Mouse (Mus musculus) limb, embryonic 14.5 days (tissue): ENCODE measurements around the gene Bmpr1a. TPM values are rescaled to one million over a fixed set of nuclear protein-coding genes. Genes with fewer than 3 reads are reported as not detected.

Source experiments
- ATAC-seq: fragments of 200-750 bp; cut with Nextera tagmentation; 2 replicates; pipeline ENCODE4 v1.8.0; 2017; ENCODE audit warnings: low read depth, moderate number of reproducible peaks, moderate TSS enrichment; ENCODE audit not compliant: low FRiP score
- DNase-seq: peaks from one replicate; pipeline ENCODE4 v3.0.0-alpha.2; 2015; ENCODE audit warnings: low spot score
- H3K27ac ChIP-seq: fragments of 300-500 bp; sonication (generic); replicated peaks from 2 replicates; pipeline ENCODE4 v1.5.1; 2014; ENCODE audit warnings: low read depth, mild to moderate bottlenecking, low read length, moderate library complexity, mixed read lengths
- H3K27me3 ChIP-seq: fragments of 300-500 bp; sonication (generic); 2 replicates; pipeline ENCODE4 v1.6.1; 2014; ENCODE audit warnings: low read length, mixed read lengths; ENCODE audit not compliant: control insufficient read depth, insufficient read depth
- H3K36me3 ChIP-seq: fragments of 300-500 bp; sonication (generic); 2 replicates; pipeline ENCODE4 v1.6.1; 2014; ENCODE audit warnings: mild to moderate bottlenecking, low read length, moderate library complexity, mixed read lengths; ENCODE audit not compliant: control insufficient read depth, insufficient read depth
- H3K4me1 ChIP-seq: fragments of 300-500 bp; sonication (generic); 2 replicates; pipeline ENCODE4 v1.6.1; 2014; ENCODE audit warnings: antibody characterized with exemption, low read length, mixed read lengths; ENCODE audit not compliant: control insufficient read depth, insufficient read depth
- H3K4me2 ChIP-seq: fragments of 300-500 bp; sonication (generic); replicated peaks from 2 replicates; pipeline ENCODE4 v1.6.1; 2014; ENCODE audit warnings: low read depth, mild to moderate bottlenecking, low read length, moderate library complexity; ENCODE audit not compliant: severe bottlenecking
- H3K4me3 ChIP-seq: fragments of 300-500 bp; sonication (generic); replicated peaks from 2 replicates; pipeline ENCODE4 v1.5.1; 2014; ENCODE audit warnings: low read length
- H3K9ac ChIP-seq: fragments of 300-500 bp; sonication (generic); 2 replicates; pipeline ENCODE4 v1.6.1; 2014; ENCODE audit warnings: mild to moderate bottlenecking, low read depth, low read length, moderate library complexity; ENCODE audit not compliant: severe bottlenecking
- H3K9me3 ChIP-seq: fragments of 300-500 bp; sonication (generic); 2 replicates; pipeline ENCODE4 v1.6.1; 2016; ENCODE audit warnings: low read length; ENCODE audit not compliant: control insufficient read depth
- POLR2A ChIP-seq: fragments of 200-500 bp; IDR thresholded peaks from 2 replicates; pipeline ENCODE4 v1.8.0; 2012; ENCODE audit warnings: inconsistent platforms, mild to moderate bottlenecking, moderate library complexity, borderline replicate concordance; ENCODE audit not compliant: insufficient read depth, insufficient read length; ENCODE audit errors: extremely low read depth
- WGBS: fragments of 180-500 bp; shearing (Covaris S2); extraction: QIAGEN DNeasy Blood & Tissue Kit; methylation state at CpG from one replicate; pipeline ENCODE4 v1.1.7; 2014; 5-methylcytosine and 5-hydroxymethylcytosine counted together
- polyA plus RNA-seq, 2 experiments: library from polyadenylated mRNA; depleted of rRNA in 1 of 2; stranded (reverse) in 1 of 2; unstranded in 1 of 2; fragments of >200 nt; fragmentation: Nextera tagmentation in 1 of 2; extraction: Ambion mirVana in 1 of 2; gene quantifications; 2 replicates each; pipeline versions ENCODE4 v1.2.1 to v1.2.3; 2012 to 2014

Bmpr1a gene
- polyA plus RNA-seq (2012; rRNA removed) = 44.3 TPM in 2 replicates
- polyA plus RNA-seq (2014; fragmentation: Nextera tagmentation; extraction: Ambion mirVana) = 72.1 and 72.4 TPM in 2 replicates

- Histone ChIP-seq H3K27me3 (no peaks in the 10 kb centered on the region), H3K9me3 (no peaks in the 10 kb centered on the region), H3K4me3 (peak within 1 kb of the TSS; percentile 94), H3K9ac (peak within 1 kb of the TSS; percentile 100), H3K27ac (peak within 1 kb of the TSS; percentile 100), H3K4me1 (peaks cover 30% of the 10 kb centered on the region), H3K4me2 (peak within 1 kb of the TSS; percentile 71), H3K36me3 (no peaks in the 10 kb centered on the region)
- WGBS = 4% methylated on average over 15 of the region's 15 CpGs
- no peak for TF ChIP-seq POLR2A
- no peak for ATAC-seq
- no peak for DNase-seq
Measured at GRCm38 (mm10) chr14:34503325-34503647, at the start of gene Bmpr1a. Gene Bmpr1a, minus strand, starts transcription at chr14:34503341.

- no peak for ATAC-seq
- 89% methylated on average over 5 of the region's 5 CpGs for WGBS
- H3K27ac ChIP-seq = no peak overlapping the region
- H3K4me1 ChIP-seq = 0 out of 2 replicates have a peak, but pooled peaks cover 5% of the 10 kb centered on the region
- DNase-seq = no peak
- H3K9me3 ChIP-seq = no peaks in the 10 kb centered on the region
- H3K4me3 ChIP-seq = no peak overlapping the region
- no peak overlapping the region for H3K4me2 ChIP-seq
- TF ChIP-seq POLR2A = no peak
- H3K36me3 ChIP-seq = no peaks in the 10 kb centered on the region
- H3K9ac ChIP-seq = no peak overlapping the region
- no peaks in the 10 kb centered on the region for H3K27me3 ChIP-seq
Measured at GRCm38 (mm10) chr14:34552226-34552625, 49.1 kb upstream of the Bmpr1a start.

- WGBS = under 1% methylated on average over 52 of the region's 55 CpGs
- H3K9me3 ChIP-seq = no peaks in the 10 kb centered on the region
- H3K27ac ChIP-seq = peak overlapping the region; percentile 79
- TF ChIP-seq POLR2A = 0 out of 2 replicates have a peak, but pooled peaks have one; percentile 21
- H3K4me3 ChIP-seq = peak overlapping the region; percentile 53
- peak; percentile 89 for ATAC-seq
- DNase-seq = peak; percentile 89
- peak overlapping the region; percentile 55 for H3K4me2 ChIP-seq
- 0 out of 2 replicates have a peak, but pooled peaks cover 5% of the 10 kb centered on the region for H3K4me1 ChIP-seq
- peak overlapping the region; percentile 70 for H3K9ac ChIP-seq
- H3K27me3 ChIP-seq = no peaks in the 10 kb centered on the region
- no peaks in the 10 kb centered on the region for H3K36me3 ChIP-seq
Measured at GRCm38 (mm10) chr14:34549004-34549671, 46.0 kb upstream of the Bmpr1a start.

DNA sequence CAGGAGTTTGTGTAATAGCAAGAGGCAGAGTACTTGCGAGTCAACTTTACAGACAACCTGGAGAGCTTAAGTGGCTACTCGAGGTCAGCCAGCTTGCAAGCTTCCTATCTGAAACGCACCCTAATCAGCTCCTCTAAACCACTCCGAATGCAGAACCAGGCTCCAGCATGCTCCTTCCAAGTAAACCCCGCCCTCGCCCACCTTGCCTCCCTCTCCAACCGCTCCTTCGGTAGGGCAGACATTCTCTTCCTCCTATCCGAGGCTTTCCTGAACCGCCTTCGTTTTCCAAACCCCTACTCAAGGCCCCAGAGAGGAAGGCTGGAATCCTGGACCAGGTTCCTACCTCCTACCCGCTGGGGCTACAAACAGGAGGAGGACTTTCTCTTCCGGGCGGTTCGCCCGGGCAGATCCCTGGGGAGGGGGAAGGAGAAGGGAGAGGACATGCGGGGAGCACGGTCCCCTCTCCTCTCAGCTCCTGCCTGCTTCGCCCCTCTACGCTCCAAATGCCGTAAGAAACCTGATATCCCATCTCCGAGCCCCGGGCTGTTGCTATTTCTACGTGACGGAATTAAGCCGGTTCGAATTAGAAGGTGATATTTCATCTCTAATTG lies 45.4 kb upstream of the Bmpr1a start:
- Histone ChIP-seq H3K36me3 (no peaks in the 10 kb centered on the region), H3K9me3 (no peaks in the 10 kb centered on the region), H3K9ac (peak overlapping the region; percentile 70), H3K27ac (peak overlapping the region; percentile 79), H3K4me3 (peak overlapping the region; percentile 53), H3K4me2 (peak overlapping the region; percentile 55), H3K4me1 (0 out of 2 replicates have a peak, but pooled peaks cover 5% of the 10 kb centered on the region), H3K27me3 (no peaks in the 10 kb centered on the region)
- under 1% methylated on average over 26 of the region's 27 CpGs for WGBS
- ATAC-seq (peak; percentile 48), DNase-seq (peak; percentile 64)
- 0 out of 2 replicates have a peak, but pooled peaks have one; percentile 34 for TF ChIP-seq POLR2A

- no peaks in the 10 kb centered on the region for H3K36me3 ChIP-seq
- no peak overlapping the region for H3K4me3 ChIP-seq
- 0 out of 2 replicates have a peak, but pooled peaks cover 5% of the 10 kb centered on the region for H3K4me1 ChIP-seq
- no peak for TF ChIP-seq POLR2A
- ATAC-seq (no peak), DNase-seq (no peak)
- 81% methylated on average over 2 of the region's 2 CpGs for WGBS
- H3K9ac ChIP-seq = no peak overlapping the region
- H3K27ac ChIP-seq = no peak overlapping the region
- no peaks in the 10 kb centered on the region for H3K27me3 ChIP-seq
- H3K9me3 ChIP-seq = no peaks in the 10 kb centered on the region
- H3K4me2 ChIP-seq = no peak overlapping the region
Measured at GRCm38 (mm10) chr14:34544545-34544944, 41.4 kb upstream of the Bmpr1a start.
